In genomic region chr13:38753722-38754121, GRCm38 (mm10) we compare ENCODE assay signal across 21 mouse cellular contexts.
DNase-seq lines count a peak whose midpoint lies in the region; ATAC-seq lines count a peak whose summit lies in the region.
"Had no signal": no experiment of that assay in that cellular context is flagged by ENCODE, and none has a peak within 500 bp of the region (broad histone marks: within the 10 kb centered on the region; RNA-seq: fewer than 3 reads in every experiment).

No protein-coding gene starts in this region.

- intact Hi-C loops in left cerebral cortex, postnatal 36 days (cut with DNase I): no loop called here

- DNase-seq in frontal cortex, postnatal 36 days (ENCODE audit: low spot score in 2 of 2): peak; percentile 13 to 63
- DNase-seq in frontal cortex, postnatal 10 days (ENCODE audit: low spot score in 2 of 2): no peak
- DNase-seq in right cerebral cortex, adult 2 months (ENCODE audit: low spot score in 2 of 2): peak; percentile 34 to 46
- no peak for DNase-seq in right cerebral cortex, postnatal 14 days
- peak; percentile 17 to 38 for DNase-seq in left cerebral cortex, postnatal 36 days (ENCODE audit: low spot score in 2 of 2)
- DNase-seq in embryo, embryonic 11 days: no peak
- DNase-seq: adrenal gland, postnatal 25 days; cerebellum, adult 2 months; cerebellum, postnatal 14 days; gastrocnemius, postnatal 25 days; heart, postnatal 4 days; kidney, adult 9 months; kidney, postnatal 14 days; layer of hippocampus, adult 9-11 months; liver, embryonic 13.5 days; lung, adult 2 months; lung, postnatal 10 days had no signal

- ATAC-seq in CD4-positive, CD25-positive, alpha-beta regulatory T cell, adult 4 months: no peak
- ATAC-seq: forebrain, embryonic 13.5 days; intestine, embryonic 16.5 days; midbrain, embryonic 13.5 days had no signal

Comparison
In these comparisons a context has a peak if more than half of its experiments do, and no peak if none do; other contexts are left out.
1. DNase-seq: peak in frontal cortex, postnatal 36 days (2 of 2), right cerebral cortex, adult 2 months (2 of 2) and left cerebral cortex, postnatal 36 days (2 of 2); none in frontal cortex, postnatal 10 days (0 of 2), right cerebral cortex, postnatal 14 days (single experiment) and embryo, embryonic 11 days (single experiment).